Mouse (Mus musculus): ENCODE measurements around the gene Mea1.

Gene Mea1

GRCm38 (mm10) chr17:46678416-46678815 lies at the start of gene Mea1:
Mea1 (plus strand) TSS chr17:46678793.
- DNase-seq (ENCODE audit: low read depth in 1 of 2, low spot score in 2 of 2), result no peak

DNA sequence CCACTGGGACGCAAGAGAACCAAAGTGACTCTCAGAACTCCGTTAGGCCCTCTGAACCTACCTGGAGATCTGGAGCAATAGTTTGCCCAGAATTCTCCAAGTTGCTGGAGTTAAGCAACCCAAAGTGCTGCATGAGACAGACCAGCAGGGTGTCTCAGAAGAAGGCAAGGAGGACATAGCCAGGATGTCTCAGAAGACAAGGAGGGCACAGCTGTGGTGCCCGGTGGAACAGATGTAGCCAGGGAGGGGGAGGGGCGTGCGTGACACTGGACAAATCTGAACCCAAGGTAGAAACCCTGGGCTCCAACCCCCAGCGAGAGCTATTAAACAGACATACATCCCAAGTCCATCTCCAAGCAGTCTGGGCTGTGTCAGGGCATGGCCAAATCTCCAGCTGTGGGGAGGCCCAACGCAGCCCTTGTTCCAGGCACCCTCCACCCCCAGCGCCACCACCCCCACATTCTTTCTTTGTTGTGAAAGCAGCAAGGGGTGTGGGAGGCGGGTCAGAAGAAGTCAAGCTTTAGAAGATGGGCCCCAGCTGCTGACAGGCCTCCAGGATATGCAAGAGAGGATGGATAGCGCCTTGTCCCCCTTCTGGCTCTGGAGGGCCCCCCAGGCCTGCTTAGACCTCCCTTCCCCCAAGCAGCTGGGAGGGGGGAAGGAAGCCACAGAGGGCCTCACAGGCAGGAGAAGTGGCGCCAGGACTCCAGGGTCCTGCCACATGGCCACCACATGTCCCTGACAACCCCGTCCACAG lies 48.7 kb upstream of the Mea1 start:
- DNase-seq (ENCODE audit: low read depth in 1 of 2, low spot score in 2 of 2), result no peak

GRCm38 (mm10) chr17:46636831-46637523 lies 41.6 kb upstream of the Mea1 start:
- peak in 1 of 2 experiments; percentile 32 for DNase-seq (ENCODE audit: low read depth in 1 of 2, low spot score in 2 of 2)

GRCm38 (mm10) chr17:46639929-46640328 lies 38.7 kb upstream of the Mea1 start:
- DNase-seq (ENCODE audit: low read depth in 1 of 2, low spot score in 2 of 2), result no peak

- no peak for DNase-seq (ENCODE audit: low read depth in 1 of 2, low spot score in 2 of 2)
Observed at GRCm38 (mm10) chr17:46642060-46642459, 36.5 kb upstream of the Mea1 start.

DNA sequence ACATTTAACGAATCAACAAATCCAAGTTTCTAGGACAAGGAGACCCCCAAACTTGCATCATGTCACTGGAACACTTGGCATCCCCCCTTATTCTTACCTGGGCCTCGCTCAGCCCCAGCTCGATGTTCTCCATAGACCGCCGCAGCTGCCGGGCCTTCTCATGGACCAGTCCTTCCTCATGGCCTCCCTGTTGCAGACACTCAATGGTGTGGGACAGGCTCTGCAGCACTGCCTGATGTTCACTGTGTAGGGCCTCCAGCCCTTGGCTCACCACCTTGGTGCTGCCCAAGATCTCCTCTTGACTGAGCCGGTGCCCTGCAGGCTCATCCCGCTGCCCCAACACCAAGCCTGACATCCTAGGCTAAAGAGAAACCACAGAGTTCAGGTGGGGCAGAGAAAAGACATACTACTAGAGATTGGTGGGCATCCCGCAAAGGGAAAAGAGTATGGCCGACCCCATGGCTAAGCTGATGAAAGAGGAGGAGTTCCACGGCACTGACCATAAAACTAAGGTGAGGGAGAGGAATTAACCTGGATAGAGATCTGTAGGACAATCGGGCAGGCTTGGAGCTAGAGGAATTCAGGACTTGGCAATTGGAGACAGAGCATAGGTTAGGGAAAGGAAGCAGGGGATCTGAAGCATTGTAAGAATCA lies 34.3 kb upstream of the Mea1 start:
- no peak for DNase-seq (ENCODE audit: low read depth in 1 of 2, low spot score in 2 of 2)

GRCm38 (mm10) chr17:46644916-46645475 lies 33.6 kb upstream of the Mea1 start:
- no peak for DNase-seq (ENCODE audit: low read depth in 1 of 2, low spot score in 2 of 2)

GRCm38 (mm10) chr17:46645561-46646321 lies 32.9 kb upstream of the Mea1 start, which contains the start of the genes Klc4 and Mrpl2:
Klc4 (minus strand) TSS chr17:46646022.
Mrpl2 (plus strand) TSS chr17:46646229.
- peak; percentile 95 to 98 for DNase-seq (ENCODE audit: low read depth in 1 of 2, low spot score in 2 of 2)

- DNase-seq (ENCODE audit: low read depth in 1 of 2, low spot score in 2 of 2), result no peak
Observed at GRCm38 (mm10) chr17:46646322-46646662, 32.3 kb upstream of the Mea1 start.

DNA sequence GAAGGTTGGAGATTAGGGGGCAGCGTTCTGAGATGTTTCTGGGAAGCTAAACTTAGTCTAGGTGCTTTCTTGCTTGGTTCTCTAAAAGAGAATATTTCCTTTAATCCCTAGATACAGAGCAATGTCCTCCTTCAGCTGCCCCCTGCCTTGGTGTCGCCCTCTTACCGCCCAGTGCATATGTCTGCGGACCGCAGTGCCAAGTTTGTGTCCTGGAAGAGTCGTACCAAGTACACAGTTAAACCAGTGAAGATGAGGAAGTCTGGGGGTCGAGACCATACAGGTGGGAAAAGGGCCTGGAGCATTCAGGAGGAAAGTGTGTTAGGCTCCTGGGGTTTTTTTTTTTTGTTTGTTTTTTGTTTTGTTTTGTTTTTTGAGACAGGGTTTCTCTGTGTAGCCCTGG lies 31.3 kb upstream of the Mea1 start:
- no peak for DNase-seq (ENCODE audit: low read depth in 1 of 2, low spot score in 2 of 2)

DNA sequence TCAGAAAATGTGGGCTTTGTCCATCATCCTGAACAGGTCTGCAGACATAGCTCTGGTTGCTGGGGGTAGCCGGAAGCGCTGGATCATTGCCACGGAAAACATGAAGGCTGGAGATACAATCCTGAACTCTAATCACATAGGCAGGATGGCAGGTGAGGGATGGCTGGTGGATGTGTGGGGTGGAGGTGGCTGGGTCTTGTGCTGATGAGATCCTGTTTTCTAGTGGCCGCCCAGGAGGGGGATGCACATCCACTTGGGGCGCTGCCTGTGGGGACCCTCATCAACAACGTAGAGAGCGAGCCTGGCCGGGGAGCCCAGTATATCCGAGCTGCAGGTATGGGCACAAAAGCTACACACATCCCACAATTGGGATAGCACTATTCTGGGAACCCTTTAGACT lies 30.2 kb upstream of the Mea1 start:
- DNase-seq (ENCODE audit: low read depth in 1 of 2, low spot score in 2 of 2), result no peak

- DNase-seq (ENCODE audit: low read depth in 1 of 2, low spot score in 2 of 2), result no peak
Observed at GRCm38 (mm10) chr17:46649811-46650210, 28.8 kb upstream of the Mea1 start.

DNA sequence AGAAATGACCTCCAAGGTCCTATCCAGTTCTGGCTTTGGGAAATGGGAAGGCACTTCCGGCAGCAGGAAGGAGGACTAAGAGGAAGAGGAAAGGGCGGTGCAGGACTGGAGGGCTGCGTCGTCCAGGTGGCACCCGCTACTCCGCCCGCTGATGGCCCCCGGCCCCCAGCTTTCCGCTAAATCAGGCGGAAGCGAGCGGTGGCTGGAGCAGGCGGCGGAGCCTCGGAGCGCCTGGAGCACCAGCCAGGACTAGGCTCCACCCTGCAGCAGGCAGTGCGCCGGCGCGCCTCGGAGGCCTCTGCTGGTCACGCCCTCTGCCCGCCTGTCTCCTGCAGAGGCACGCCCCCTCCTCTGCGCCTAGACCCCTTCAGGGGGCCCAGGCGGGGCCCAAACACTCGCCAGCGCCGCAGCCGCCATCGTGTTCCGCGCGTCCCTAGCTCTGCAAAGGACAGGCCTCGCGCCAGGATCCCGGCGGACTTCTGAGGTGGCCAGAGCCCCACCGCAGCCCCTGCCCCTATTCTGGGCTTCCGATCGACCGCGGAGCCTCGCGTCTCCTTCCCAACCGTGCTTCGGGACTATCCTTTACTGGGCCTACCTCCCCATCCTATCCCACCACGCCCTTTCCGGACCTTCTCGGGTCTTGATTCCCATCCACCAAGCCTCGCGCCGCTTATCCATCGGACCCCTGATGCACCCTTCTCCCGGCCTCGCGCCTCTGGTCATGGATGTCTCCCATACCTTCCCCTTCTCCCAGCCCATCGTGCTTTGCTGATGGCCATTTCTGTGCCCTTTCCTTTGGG lies 28.2 kb upstream of the Mea1 start, which contains the start of gene Cul7:
Gene Cul7, plus strand, starts transcription at position 106 of the 800 bp plus-strand sequence.
- DNase-seq (ENCODE audit: low read depth in 1 of 2, low spot score in 2 of 2), result peak; percentile 50 to 63

- no peak for DNase-seq (ENCODE audit: low read depth in 1 of 2, low spot score in 2 of 2)
Observed at GRCm38 (mm10) chr17:46651292-46651691, 27.3 kb upstream of the Mea1 start.

DNA sequence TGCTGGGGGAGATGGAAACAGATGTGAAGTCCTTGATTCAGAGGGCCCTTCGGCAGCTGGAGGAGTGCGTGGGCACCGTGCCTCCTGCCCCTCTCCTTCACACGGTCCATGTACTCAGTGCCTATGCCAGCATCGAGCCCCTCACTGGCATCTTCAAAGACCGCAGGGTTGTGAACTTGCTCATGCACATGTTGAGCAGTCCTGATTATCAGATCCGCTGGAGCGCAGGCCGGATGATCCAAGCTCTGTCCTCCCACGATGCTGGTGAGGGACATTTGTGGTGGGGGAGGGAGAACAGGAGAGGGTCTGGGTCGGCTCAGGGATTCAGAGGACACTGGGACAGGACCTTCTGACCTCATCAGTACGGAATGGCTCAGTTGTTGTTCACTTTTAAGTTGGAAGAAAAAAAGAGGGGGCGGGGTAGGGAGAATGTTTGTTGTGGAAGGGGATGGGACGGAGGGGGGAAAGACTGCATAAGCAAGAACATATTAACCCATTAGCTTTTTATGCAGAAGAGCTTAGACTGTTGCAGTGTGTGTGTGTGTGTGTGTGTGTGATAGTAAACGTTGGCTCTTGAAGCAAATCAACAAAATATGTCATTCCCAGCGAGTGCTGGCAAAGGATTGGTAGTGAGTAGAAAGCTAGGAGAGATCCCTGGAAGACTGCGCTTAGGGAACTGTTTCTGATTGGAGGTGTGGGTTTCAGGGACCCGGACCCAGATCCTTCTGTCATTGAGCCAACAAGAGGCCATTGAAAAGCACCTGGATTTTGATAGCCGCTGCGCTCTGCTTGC lies 26.6 kb upstream of the Mea1 start:
- no peak for DNase-seq (ENCODE audit: low read depth in 1 of 2, low spot score in 2 of 2)

GRCm38 (mm10) chr17:46656054-46656453 lies 22.5 kb upstream of the Mea1 start:
- no peak for DNase-seq (ENCODE audit: low read depth in 1 of 2, low spot score in 2 of 2)

DNA sequence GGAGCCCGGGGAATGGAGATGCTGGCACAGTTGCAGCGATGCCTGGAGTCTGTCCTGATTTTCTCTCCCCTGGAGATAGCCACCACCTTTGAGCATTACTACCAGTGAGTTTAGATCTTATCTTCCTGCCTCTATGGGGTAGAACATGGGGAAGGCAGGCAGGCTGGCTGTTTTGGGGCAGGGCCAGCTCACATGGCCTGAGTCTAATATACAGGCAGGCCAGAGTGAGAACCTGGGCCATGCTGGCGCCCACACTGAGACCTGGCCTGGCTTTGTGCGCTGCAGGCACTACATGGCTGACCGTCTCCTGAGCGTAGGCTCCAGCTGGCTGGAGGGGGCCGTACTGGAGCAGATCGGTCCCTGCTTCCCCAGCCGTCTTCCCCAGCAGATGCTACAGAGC lies 17.2 kb upstream of the Mea1 start:
- no peak for DNase-seq (ENCODE audit: low read depth in 1 of 2, low spot score in 2 of 2)

- no peak for DNase-seq (ENCODE audit: low read depth in 1 of 2, low spot score in 2 of 2)
Observed at GRCm38 (mm10) chr17:46661981-46662380, 16.6 kb upstream of the Mea1 start.

GRCm38 (mm10) chr17:46662730-46663129 lies 15.9 kb upstream of the Mea1 start:
- no peak for DNase-seq (ENCODE audit: low read depth in 1 of 2, low spot score in 2 of 2)

All from monocyte, adult 2 months (primary cell).